Mouse (Mus musculus): Measurements from ENCODE around the gene Acap1.
"Not testable (repeated sequence)": the region's sequence is repeated elsewhere in the genome, so short reads cannot be mapped to it uniquely, and the experiment has no call there.

Gene Acap1

DNA sequence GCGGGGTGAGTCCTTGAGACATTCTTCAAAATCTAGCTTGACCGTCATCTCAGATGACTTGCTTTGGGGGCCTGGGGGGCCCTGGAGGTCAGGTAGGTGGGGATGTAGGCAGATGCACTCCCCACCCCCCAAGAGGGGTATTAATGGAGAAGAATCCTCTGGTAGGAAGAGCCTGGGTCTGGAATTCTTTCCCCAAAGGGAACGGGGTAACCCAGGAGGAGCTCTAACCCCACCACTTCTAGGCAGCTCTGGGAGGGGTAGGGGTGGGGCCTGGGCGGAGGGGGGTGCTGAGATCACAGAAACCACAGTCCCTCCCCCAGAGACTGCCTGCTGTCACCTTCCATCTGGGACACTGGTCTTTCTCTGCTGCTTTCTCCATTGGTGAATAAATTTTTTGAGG is at the start of gene Acap1:
Gene Acap1 (minus strand): TSS at position 249 of the 400 bp plus-strand sequence.
- no peak for DNase-seq (ENCODE audit: low read depth, low spot score)

DNA sequence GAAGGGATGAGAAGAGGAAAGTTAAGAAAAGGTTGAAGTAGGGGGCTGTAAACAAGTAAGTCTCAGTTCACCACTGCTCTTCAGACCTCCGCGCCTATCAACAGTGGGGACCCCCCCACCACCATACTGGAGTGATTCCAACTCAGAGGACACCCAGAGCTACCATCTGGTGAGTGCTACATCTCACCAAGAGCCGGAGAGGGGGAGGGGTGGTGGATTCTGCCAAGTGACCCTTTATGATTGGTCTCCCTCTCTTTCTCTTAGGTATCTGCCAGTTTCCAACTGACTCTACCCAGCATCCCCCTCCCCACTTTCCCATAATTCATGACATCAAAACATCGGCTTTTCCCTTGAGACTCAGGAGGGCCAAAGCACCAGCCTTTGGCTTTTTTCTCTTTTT is 45.6 kb upstream of the Acap1 start:
- no peak for DNase-seq (ENCODE audit: low read depth, low spot score)

DNA sequence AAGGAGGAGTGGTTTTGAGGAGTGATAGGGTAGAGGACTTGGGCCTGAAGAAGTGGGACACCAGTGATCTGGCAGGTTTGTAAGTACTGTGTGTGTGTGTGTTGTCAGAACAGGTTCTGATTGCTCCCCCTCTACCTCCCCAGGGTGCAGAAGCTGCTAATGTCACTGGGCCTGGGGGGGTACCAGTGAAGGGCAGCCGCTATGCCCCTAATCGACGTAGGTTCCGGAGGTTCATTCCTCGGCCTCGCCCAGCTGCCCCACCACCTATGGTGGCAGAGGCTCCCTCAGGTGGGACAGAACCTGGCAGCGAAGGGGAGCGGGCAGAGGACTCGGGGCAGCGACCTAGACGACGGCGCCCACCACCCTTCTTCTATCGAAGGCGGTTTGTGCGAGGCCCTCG is 44.4 kb upstream of the Acap1 start:
- no peak for DNase-seq (ENCODE audit: low read depth, low spot score)

DNA sequence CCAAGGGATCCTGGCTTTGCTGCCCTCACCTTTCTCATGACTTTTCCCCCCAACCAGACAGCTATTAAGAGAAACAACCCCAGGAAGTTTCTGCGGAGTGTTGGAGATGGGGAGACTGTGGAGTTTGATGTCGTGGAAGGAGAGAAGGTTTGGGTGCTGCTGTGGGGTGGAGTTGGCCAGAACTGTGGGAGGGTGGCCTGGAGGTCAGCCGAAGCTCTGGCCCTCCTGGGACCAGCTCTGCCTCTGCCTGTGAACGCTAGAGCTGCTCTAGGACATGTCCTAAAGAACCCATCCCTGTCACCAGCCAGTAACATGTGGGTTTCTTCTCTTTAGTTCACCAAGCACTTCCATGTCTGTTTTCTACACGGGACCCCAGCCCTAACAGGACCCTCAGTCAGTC is 43.8 kb upstream of the Acap1 start:
- no peak for DNase-seq (ENCODE audit: low read depth, low spot score)

DNA sequence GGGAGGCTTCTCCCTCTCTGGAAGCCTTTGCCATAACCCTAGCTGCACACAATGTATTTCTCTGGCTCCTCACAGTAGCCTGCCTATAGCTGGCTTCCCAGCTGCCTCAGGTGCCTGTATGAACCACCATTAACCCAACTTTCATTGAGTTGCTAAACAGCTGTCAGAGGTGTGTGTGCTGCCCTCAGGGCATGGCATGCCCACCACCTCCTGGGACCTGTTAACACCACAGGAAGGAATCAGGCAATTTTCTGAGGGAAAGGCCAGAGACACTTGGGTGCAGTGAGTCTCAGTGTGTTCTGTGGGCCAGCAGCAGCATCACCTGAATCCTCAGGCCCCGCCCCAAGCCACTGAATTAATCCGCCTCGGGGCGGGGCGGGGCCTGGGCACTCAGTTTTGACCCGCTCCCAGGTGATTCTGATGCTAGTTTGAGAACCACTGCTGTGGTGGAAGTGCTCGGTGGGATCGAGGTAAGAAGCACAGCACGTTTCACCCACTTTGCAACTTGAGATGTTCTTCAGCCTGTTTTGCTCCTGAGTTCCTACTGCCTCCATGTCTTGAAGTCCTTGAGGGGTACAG is 43.2 kb upstream of the Acap1 start:
- DNase-seq (ENCODE audit: low read depth, low spot score), result no peak

DNA sequence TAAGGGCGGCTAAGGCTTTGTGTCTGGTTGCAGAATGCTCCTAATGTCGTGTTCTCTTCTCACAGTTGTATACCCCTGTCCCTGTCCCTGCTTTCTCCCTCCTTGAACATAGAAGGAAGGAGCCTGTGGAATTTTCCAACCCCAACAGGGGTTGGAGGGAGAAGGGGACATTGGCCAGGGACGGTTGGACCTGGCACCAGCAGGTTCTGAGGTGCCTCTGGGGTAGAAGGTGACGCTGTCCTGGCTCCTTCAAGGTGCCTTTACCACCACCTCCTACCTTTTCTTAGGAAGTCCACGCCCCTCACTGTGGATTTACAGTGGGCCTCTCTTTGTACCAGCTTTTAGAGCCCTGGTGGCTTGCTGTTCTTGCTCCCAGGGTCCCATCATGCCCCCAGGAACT is 42.5 kb upstream of the Acap1 start:
- no peak for DNase-seq (ENCODE audit: low read depth, low spot score)

DNA sequence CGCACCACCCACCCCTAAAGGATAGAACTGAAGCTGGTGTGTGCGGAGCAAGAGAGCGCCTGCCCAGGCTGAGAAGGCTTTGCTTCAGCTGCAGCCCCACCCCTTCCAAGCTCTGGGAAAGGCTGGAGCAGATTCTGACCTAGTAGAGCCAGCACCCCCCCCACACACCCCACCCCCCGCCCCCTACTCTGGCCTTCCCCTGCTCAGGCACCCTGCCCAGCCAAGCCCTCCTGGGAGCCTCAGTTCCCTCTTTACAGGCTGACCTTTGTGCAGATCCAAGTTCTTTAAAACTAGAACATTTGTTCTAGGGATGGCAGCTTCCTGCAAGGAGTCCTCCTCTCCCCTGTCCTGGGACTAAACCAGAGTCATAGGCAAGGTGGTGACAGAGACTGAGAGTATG is 42.0 kb upstream of the Acap1 start:
- DNase-seq (ENCODE audit: low read depth, low spot score), result no peak

DNA sequence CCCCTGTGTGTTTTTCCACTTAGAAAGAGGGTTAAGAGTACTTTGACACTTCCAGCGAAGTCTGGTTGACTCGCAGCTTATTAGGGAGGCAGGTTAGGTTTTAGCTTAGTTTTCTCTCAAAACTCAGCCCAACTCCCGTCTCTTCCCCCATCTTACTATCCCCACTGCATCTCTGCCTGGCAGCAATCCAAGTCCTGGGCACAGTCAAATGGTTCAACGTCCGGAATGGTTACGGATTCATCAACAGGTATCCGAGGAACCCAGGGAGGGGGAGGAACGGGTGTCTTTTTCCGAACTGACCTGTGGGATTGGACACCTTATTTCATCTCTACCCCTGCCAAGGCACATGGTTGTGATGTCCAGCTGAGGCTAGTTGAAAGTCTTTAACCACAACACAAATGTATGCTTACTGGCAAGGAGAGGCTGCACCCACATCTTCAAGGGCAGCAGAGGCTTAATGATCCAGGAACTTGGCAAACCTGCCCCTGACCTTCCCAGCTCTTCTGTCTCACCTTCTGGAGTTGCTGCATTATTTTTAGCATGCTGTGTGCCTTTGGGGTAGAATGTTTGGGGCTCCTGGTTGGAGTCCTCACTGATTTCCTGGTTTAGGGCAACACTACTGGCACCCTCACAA is 41.5 kb upstream of the Acap1 start:
- no peak for DNase-seq (ENCODE audit: low read depth, low spot score)

DNA sequence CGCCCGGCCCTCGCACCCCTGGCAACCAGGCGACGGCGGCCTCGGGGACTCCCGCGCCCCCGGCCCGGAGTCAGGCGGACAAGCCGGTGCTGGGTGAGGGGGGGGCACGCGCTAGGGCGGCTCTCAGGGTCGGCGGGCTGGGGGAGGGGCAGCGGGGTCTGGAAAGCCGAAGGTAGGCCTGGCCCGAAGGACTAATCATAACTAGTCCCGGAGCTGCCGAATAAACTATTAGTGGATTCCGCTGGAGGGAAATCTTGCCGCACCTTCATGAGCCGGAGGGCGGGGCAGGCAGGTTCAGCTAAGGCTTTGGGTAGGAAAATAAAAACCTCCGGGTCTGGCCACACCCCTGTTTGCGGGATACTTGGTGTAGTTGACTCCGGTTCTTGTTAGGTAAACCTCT is 40.8 kb upstream of the Acap1 start:
- no peak for DNase-seq (ENCODE audit: low read depth, low spot score)

DNA sequence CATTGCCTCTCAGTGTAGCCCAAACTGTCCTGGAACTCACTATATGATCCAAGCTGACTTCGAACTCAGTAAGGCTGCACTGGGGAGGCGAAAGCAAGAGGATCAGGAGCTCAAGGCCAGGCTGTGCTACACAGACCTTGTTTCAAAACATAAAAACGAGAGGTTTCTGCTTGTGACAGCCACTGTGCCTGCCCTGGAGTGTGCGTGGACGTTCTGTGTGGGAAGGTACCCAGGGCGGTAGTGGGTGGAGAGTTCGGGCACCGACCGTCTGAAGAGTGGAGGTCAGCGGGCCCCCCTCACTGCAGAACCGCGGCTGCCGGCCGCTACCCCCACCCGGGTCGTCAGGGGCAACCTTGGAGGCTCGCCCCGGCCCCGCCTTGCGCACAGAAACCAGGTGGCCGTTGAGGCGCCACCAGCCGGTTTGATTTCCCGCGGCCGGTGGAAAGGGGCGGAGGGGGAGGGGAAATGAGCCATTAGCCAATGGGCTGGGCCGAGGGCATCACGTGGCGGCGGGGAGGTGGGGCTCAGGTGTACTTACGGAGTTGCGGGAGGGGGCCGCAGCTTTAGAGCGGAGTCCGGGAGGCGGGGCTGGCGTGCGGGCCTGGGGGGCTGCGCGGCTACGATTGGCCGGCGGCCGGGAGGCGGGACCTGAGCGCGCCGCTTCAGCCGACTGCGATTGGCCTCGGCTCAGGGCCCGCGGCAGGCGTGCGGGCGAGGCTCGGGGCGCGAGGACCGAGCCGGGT is 40.0 kb upstream of the Acap1 start, which contains the start of gene Ybx2:
Gene Ybx2 (plus strand): TSS at position 660 of the 743 bp plus-strand sequence.
- DNase-seq (ENCODE audit: low read depth, low spot score), result peak; percentile 86

DNA sequence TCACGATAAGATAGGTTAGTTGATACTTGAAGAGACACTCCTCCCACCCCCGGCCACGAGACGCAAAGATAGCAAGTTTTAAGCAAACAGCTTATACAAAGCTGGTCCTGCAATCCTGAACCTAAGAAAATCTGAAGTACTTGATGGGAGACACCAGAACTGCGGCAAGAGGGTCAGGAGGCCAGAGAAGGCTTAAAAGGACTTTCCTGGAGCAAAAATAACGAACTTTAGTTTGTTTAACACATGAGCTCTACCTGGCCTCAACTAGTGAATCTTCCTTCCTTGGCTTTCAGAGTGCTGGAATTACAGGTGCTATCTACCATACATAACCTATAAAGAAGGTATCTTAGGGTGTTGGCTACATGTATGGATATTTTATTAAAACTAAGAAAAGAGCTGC is 39.3 kb upstream of the Acap1 start:
- no peak for DNase-seq (ENCODE audit: low read depth, low spot score)

DNA sequence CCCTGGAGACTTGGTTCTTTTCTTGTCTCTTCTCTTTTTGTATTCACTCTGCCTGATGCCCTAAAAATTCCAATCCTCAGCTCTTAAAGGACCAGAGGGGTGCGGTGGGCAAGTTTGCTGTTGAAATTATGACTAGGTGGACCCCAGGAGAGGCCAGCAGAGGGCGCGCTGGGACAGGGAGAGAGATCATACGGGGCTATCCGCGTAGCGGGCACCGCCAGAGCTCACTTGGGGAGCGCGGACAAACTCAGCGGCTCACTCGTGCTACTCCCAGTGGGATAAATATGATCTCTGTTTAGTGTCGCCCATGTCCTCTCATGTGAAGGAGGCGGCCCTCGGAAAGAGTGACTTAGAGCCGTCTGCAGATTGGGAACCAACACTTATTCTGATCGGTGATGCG is 38.8 kb upstream of the Acap1 start:
- peak; percentile 86 for DNase-seq (ENCODE audit: low read depth, low spot score)

DNA sequence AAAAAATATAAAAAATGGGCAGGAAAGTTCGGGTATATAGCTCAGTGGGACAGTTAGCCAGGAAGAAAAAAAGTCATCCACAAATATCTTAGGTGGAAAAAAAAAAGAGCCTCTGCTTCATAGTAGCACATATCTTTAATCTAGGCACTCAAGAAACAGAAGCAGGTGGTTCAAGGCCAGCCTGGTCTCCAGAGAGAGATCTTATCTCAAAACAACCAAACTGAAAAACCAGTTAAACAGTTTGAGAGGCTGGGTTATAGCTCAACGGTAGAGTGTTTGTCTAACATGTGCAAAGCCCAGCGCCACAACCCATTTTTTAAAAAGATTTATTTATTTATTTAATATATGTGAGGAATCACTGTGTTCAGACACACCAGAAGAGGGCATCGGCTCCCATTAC is 37.7 kb upstream of the Acap1 start:
- DNase-seq (ENCODE audit: low read depth, low spot score), result no peak

DNA sequence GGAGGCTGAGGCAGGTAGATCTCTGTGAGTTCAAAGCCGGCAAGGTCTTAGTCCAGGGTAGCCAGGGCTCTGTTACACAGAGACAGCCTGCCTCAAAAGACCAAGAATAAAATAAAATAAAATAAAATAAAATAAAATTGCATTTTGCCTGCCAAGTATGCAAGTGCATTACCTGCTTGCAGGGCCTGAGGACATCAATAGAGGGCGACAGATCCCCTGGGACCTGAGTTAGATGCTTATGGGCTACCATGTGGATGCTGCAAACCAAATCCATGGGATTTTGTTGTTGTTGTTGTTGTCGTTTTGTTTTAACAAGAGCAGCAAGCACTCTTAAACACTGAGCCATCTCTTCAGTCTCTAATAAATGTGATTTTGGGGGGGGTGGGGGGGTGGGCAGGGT is 36.9 kb upstream of the Acap1 start:
- DNase-seq (ENCODE audit: low read depth, low spot score), result no peak

DNA sequence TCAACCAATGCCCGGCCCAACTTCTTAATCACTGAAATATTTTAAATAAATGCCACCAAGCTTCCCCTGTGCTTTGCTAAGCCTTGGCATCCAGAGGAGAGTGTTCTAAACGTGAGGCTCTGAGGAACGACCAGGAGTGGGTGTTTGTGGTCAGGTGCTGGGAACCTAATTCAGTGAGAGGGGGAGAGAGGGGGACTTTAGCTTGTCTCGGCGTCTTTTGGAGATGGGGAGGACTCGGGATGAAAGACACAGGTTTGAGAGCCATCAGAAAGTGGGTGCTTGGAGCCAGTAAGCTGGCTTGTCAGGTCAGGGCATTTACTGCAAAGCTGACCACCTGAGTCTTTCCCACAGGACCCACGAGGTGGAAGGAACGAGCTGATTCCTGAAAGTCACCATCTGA is 36.4 kb upstream of the Acap1 start:
- no peak for DNase-seq (ENCODE audit: low read depth, low spot score)

DNA sequence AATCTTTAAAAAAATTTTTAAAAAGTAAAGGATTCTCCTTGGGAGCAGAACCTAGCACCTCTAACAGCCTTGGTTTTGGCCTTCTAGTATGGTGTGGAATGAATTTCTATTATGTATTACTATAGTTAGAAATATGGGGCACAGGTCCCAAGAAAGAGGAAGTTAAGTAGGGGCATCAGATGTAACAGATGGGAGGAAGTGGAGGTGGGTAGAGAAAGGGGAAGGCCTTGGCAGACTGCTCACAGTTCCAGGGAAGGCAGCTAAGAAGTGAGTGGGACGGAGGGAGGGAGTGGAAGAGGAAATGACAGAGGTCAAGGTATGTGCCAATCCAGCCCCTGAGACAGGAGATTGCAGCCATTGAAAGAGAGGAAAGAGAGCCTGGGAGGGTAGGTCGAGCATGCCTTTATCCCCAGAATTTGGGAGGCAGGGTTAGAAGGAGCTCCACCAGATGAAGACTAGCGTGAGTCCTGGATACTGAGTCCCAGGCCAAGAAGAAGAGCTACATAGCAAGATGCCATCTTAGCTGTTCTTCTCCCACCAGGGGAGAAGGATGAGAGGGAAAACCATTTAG is 35.7 kb upstream of the Acap1 start:
- DNase-seq (ENCODE audit: low read depth, low spot score), result no peak

DNA sequence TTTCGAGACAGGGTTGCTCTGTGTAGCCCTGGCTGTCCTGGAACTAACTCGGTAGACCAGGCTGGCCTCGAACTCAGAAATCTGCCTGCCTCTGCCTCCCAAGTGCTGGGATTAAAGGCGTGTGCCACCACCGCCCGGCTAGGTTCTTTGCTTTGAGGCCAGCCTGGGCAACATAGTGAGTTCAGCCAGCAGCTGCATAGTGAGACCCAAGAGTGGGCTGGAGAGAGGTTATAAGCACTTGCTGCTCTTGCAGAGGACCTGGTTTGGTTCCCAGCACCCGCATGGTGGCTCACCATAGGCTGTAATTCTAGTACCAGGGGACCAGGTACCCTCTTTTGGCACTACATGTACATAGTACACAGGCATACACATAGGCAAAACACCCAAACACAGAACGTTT is 34.8 kb upstream of the Acap1 start:
- not testable (repeated sequence) for DNase-seq (ENCODE audit: low read depth, low spot score)

DNA sequence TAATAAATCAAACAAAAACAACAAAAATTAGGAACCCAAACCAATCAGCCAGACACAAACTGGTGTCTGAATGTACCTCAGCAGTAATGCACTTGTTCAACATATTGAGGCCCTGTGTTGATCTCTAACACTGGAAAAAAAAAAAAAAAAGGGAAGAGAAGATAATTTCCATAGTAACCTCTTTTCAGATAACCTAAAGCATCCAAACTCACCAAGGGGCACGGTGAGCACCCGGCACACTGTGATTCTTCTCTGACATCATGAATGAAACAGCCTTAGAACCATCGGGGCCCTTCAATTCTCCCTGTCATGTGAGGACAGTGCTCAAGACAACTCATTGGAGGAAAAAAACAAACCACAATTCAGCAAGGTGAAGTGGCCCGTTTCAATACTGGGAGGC is 34.4 kb upstream of the Acap1 start:
- DNase-seq (ENCODE audit: low read depth, low spot score), result no peak

DNA sequence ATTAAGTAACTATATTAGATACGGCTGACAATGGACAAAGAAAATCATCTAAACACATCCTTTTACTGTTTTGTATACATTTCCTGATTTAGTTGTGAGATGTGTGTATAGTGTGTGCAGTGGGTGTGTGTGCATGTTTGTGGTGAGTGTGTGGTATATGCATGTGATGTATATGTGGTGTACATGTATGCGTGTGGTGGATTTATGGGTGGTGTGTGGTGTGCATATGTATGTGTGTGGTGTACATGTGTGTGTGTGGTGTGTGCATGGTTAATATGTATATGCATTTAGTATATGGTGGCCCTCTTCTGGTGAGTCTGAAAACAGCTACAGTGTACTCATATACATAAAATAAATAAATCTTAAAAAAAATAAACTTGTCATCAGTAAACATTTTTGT is 32.2 kb upstream of the Acap1 start:
- DNase-seq (ENCODE audit: low read depth, low spot score), result no peak

DNA sequence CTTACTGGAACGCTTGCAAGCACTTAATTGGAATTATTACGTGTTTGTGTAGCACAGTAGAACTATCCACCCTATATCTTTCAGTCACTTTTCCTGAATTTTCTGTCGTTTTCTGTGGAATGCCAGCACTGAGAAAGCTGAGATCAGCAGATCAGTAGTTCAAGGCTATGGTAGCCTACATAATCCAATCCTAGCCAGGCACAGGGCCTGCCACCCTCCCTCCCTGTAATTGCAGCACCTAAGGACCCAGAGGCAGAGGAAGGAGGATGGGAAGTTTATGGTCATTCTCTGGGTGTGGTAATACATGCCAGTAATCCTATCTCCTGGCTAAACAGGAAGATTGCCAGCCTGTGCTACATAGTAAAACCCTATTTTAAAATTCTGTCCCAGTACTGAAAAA is 27.5 kb upstream of the Acap1 start:
- DNase-seq (ENCODE audit: low read depth, low spot score), result no peak

DNA sequence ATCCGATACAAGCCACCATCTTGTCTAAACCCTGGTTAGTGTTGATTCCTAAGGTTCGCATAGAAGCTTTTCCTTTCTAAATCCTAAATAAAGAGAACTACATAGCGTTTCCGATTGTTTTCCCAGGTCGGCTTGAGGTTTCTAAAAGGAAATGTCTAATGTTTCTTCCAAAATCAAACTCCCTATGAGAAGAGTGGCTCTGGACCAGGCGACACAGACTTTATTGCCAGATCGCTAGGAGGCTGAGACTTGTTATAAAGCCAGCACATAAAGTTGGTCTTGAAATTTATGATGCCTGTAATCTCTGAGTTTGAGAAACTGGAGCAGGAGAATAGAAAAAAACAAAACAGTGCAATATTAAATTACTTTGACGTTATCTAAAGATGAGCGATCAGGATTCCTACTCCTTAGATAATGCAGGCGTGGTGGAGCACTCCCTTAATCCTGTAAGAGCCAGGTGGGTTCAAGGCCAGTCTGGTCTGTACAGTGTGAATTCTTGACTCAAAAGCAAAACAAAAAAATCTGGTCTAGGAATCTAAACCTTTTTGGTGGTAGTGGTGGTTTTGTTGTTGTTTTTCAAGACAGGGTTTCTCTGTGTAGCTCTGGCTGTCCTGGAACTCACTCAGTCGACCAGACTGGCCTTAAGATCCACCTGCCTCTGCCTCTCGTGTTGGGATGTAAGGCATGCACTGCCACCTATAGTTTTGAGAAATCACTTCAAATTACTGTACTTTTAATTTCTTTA is 26.8 kb upstream of the Acap1 start:
- no peak for DNase-seq (ENCODE audit: low read depth, low spot score)
